Mouse (Mus musculus): ENCODE measurements at regions not wholly inside any gene's neighbourhood (a gene's known extent, or its start where the extent isn't known, plus 50 kb on each side); places are given as distances from the start of the nearest gene placed in this dataset.
"Not testable (repeated sequence)": the region's sequence is repeated elsewhere in the genome, so short reads cannot be mapped to it uniquely, and the experiment has no call there.

- intact Hi-C loops (cut with DNase I), result loop anchor here (10.0 kb wide), 1 partner anchor 649 kb away; no protein-coding TSS in a partner anchor
- DNase-seq, result no peak
These were observed 61.0 kb downstream of the 4930474N05Rik start for GRCm38 (mm10) chr14:36155757-36156156.

DNA sequence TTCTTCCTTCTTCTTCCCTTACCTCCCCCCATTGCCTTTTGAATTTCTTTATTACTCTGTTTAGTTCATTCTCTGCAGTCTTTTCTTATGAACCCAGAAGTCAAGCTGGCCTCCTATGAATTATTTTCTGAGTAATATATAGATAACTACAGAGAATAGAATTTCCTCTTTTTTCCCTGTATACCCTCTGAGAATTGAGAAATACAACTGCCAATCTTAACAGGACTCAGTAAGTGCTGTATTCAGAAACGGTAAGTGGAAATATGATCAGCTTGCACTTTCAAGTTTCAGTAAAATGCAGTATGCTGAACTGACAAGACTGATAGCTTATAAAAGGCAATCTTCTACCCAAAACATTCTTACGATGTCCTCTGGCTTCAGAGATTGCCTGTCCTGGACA lies 61.5 kb downstream of the 4930474N05Rik start:
- intact Hi-C loops (cut with DNase I), result loop anchor here (10.0 kb wide), 1 partner anchor 649 kb away; no protein-coding TSS in a partner anchor
- DNase-seq, result no peak

DNA sequence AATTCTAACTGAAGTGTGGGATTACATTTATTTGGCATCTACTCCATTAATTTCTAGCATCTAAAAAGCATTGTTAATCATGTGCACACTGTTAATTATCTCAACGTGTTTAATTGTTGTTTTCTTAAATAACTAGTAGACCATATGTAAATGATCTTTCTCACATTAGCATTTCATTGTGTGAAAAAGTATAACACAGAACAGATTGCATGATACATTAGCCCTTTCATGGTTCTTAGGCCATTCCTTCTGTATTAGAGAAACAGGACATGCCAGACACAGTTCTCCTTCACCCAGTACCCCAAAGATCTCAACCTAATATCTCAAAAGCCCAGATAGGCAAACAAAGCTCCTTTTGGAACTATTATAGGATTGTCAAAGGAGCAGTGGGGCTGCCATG lies 89.0 kb downstream of the 4930474N05Rik start:
- intact Hi-C loops (cut with DNase I), result no loop called here
- no peak for DNase-seq

- DNase-seq, result no peak
- intact Hi-C loops (cut with DNase I), result no loop called here
These were observed 101.8 kb downstream of the 4930474N05Rik start for GRCm38 (mm10) chr14:36196517-36196916.

GRCm38 (mm10) chr14:36198396-36198795 lies 103.7 kb downstream of the 4930474N05Rik start:
- DNase-seq, result no peak
- intact Hi-C loops (cut with DNase I), result no loop called here

DNA sequence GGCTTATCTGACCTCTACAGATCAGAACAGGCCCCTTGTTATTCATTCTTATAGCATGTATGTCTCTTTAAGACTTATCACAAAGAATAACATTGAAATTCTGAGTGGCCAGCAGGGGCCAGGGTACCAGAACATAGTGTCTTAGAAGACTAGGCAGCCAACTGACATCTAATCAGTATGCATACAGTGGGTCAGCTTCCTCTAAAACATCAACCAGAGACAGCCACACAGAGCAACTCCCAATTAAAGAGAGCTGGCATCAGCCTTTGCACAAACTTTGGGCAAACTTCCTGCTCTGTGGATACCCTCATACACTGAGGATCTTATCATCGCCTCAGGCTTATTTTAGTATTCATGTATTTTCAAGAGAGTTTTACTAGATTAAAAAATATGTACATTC lies 109.1 kb downstream of the 4930474N05Rik start:
- no peak for DNase-seq
- intact Hi-C loops (cut with DNase I), result no loop called here

GRCm38 (mm10) chr14:36212830-36213229 lies 118.1 kb downstream of the 4930474N05Rik start:
- DNase-seq, result no peak
- intact Hi-C loops (cut with DNase I), result no loop called here

DNA sequence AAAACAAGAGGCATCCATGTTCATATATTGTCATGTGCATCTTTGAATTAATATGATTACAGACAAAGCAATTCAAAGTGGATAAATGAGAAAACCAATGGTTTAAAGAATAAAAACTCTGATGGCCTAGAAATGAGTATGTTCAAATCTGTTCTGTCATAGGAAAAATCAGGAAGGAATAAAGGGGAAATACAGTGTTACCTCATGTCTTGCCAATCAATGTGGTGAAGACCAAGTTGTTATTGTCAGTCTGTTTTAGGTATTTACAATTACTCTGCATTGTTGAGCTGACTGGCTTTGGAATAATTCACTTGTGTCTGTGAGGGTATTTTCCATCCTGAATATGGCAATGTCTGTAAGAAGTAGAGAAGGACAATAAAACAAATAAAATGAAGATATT lies 151.1 kb downstream of the 4930474N05Rik start:
- intact Hi-C loops (cut with DNase I), result no loop called here
- DNase-seq, result no peak

- DNase-seq, result no peak
- intact Hi-C loops (cut with DNase I), result no loop called here
These were observed 167.4 kb downstream of the 4930474N05Rik start for GRCm38 (mm10) chr14:36262126-36262525.

GRCm38 (mm10) chr14:36283825-36284414 lies 189.2 kb downstream of the 4930474N05Rik start:
- intact Hi-C loops (cut with DNase I), result no loop called here
- no peak for DNase-seq

DNA sequence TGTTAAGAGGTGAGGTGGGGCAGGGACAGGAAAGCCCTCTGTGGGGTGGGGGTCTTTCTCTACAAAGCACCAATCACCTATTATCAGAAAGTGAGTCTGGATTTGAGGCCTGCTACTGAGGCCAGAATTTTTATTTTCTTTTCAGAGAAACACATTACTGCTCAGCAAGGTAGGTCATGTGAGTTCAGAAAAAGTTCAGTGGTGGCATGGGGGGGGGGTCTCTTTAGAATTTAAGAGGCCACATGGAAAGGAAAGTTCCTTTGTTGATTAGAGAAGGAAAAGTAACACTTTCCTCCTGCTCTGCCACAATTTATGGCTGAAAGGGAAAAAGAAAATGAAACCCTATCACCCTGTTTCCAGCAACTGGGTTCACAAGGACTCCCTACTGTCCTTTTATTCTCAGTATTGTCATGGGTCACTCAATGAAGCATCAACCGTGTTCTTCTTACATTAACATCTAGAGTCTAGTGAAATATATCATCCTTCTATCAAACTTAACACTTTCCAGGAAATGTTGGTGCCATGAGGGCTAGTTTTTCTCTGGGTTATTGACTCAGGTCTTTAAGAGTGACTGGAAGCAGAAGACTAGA lies 194.1 kb downstream of the 4930474N05Rik start:
- intact Hi-C loops (cut with DNase I), result no loop called here
- DNase-seq, result no peak

DNA sequence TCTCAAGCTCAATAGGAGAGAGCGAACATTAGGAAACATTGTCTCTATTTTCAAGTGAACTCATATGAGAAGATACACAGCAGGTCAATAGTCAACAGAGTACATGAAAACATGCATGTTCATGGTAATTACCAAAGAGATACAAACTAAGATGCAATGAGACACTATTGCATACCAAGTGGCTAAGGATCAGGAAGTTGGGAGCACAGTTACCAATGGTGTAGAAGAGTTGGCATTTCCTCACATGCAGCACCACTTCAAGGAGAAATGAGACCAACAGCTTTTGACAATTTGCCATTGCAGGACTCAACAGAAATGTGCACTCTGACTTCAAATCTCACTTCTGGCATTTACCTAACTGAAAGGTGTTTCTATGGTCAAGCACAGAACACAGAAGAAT lies 215.6 kb downstream of the 4930474N05Rik start:
- intact Hi-C loops (cut with DNase I), result no loop called here
- DNase-seq, result no peak

GRCm38 (mm10) chr14:36314673-36315072 lies 220.0 kb downstream of the 4930474N05Rik start:
- DNase-seq; intact Hi-C loops (cut with DNase I): not testable (repeated sequence)

DNA sequence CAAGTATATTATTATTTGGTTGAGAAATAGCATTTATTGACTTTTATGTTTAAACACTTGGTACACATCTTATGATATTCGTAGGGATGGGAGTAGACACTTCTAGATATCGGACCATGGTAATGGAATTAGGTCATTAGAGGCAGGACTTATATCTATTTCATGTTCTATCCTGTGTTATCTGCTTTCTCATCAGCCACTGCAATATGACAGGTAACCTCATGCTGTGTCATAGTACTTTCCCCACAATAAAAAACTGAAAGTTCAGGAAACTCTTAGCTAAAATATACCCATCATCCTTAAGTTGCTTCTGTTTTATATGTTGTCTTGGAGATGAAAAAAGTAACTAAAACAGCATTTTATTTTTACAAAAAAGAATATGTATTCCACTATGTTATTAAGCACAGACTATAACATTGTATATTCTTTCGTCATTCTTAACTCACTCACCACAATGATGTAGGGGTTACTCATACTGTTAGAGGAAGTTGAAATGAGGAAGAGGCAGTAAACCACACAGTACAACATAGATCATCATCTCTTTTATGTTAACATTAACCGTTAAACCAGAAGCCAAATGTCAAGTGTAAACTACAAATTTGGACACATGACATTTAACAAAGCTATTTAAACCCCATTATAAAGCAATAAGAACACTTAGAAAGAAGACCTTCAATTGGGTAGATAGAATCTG lies 221.8 kb downstream of the 4930474N05Rik start:
- no peak for DNase-seq
- intact Hi-C loops (cut with DNase I), result no loop called here

DNA sequence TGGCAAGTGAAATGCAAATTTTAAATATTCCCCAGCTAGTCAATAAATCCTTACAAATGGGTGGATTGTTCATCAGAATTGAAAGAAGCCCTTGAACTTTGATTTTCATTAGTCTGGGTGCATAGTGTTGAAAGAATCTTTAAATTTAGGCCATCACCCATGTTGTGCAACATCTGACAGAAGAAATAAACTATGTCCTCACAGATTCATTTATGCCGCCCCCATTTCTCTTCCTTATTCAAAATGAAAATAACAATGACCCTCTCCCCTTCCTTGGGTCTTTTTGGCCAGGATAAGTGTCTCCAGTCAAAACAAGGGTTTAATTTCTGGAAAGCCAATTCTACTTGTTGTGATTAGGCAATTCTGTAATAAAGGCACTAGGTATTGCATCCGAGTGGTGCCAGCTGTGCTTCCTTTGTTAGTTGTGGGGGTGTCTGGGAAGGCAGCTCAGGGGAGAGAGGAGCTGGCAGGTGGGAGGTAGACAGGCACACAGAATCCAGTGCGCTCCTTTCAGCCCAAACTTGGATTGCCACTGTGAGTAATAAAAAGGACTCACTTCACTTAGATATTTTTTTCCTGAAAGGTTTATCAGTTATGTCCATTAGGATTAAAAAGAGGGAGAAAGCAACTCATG lies 233.7 kb downstream of the 4930474N05Rik start:
- no peak for DNase-seq
- intact Hi-C loops (cut with DNase I), result no loop called here

- intact Hi-C loops (cut with DNase I), result no loop called here
- no peak for DNase-seq
These were observed 246.1 kb downstream of the 4930474N05Rik start for GRCm38 (mm10) chr14:36340832-36341231.
